In the genomic region with DNA sequence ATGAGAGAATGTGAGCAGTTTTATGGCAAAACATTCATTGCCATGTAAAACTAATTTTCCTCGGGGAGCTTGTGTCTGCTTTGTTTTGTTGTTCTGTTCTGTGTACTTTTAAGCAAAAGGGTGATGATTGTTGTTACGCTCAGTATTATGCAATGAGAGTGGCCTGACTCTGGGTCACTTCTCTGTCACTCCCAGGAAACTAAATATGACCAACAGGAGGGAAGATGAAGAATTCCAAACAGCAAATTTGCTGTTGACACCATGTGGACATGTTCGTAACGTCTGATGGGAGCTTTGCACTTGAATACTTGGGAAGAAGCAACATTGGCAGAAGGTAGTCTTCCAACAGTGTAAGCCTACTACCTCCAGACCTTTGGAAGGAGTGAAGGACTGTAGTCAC, we compare ENCODE assay signal across 33 mouse cellular contexts.
"Had no signal": no experiment of that assay in that cellular context is flagged by ENCODE, and none has a peak within 500 bp of the region (broad histone marks: within the 10 kb centered on the region; RNA-seq: fewer than 3 reads in every experiment).

No protein-coding gene starts in this region.

- H3K36me3 ChIP-seq: heart, embryonic 10.5 days; heart, embryonic 13.5 days; heart, embryonic 15.5 days; hindbrain, embryonic 10.5 days; hindbrain, embryonic 13.5 days; hindbrain, embryonic 15.5 days; intestine, embryonic 15.5 days; kidney, embryonic 15.5 days had no signal

- H3K4me2 ChIP-seq: heart, embryonic 11.5 days; heart, embryonic 13.5 days; heart, embryonic 15.5 days; hindbrain, embryonic 13.5 days; hindbrain, embryonic 14.5 days; hindbrain, embryonic 15.5 days; intestine, embryonic 15.5 days; kidney, embryonic 15.5 days had no signal

- H3K27ac ChIP-seq: heart, embryonic 10.5 days; heart, embryonic 13.5 days; heart, embryonic 15.5 days; hindbrain, embryonic 10.5 days; hindbrain, embryonic 13.5 days; hindbrain, embryonic 14.5 days; hindbrain, embryonic 15.5 days; hindbrain, postnatal 0 days; intestine, embryonic 15.5 days; kidney, embryonic 15.5 days; kidney, postnatal 0 days; layer of hippocampus, adult 2 months; left cerebral cortex, adult 2 months had no signal

- H3K9me3 ChIP-seq: heart, embryonic 10.5 days; heart, embryonic 13.5 days; heart, embryonic 15.5 days; hindbrain, embryonic 10.5 days; hindbrain, embryonic 13.5 days; hindbrain, embryonic 15.5 days; intestine, embryonic 15.5 days; kidney, embryonic 15.5 days had no signal

- H3K4me1 ChIP-seq: heart, embryonic 10.5 days; heart, embryonic 15.5 days; hindbrain, embryonic 10.5 days; hindbrain, embryonic 13.5 days; hindbrain, embryonic 15.5 days; intestine, embryonic 15.5 days; kidney, embryonic 15.5 days had no signal

- ATAC-seq: hindbrain, embryonic 16.5 days; hindbrain, postnatal 0 days; inflammation-experienced regulatory T-cells, adult 6 months; intestine, embryonic 15.5 days; intestine, embryonic 16.5 days; intestine, postnatal 0 days had no signal

- H3K4me3 ChIP-seq: heart, embryonic 10.5 days; heart, embryonic 13.5 days; heart, embryonic 15.5 days; hindbrain, embryonic 10.5 days; hindbrain, embryonic 13.5 days; hindbrain, embryonic 15.5 days; intestine, embryonic 15.5 days; kidney, embryonic 15.5 days; layer of hippocampus, adult 2 months; left cerebral cortex, adult 2 months had no signal

- H3K9ac ChIP-seq: heart, embryonic 13.5 days; heart, embryonic 15.5 days; hindbrain, embryonic 13.5 days; hindbrain, embryonic 14.5 days; hindbrain, embryonic 15.5 days; intestine, embryonic 15.5 days; kidney, embryonic 15.5 days had no signal

- DNase-seq: heart, postnatal 10 days; heart, postnatal 14 days; heart, postnatal 36 days; heart, postnatal 4 days; kidney, adult 11 months; kidney, adult 18-20 months; kidney, adult 2 months; kidney, adult 8-10 months; kidney, adult 9 months; kidney, postnatal 10 days; kidney, postnatal 14 days; kidney, postnatal 25 days; kidney, postnatal 36 days; kidney, postnatal 4 days; layer of hippocampus, postnatal 36 days had no signal

- H3K27me3 ChIP-seq: heart, embryonic 13.5 days; heart, embryonic 15.5 days; hindbrain, embryonic 13.5 days; hindbrain, embryonic 15.5 days; intestine, embryonic 15.5 days; kidney, embryonic 15.5 days had no signal
